Mouse (Mus musculus) urinary bladder, postnatal 4 days (tissue): ENCODE measurements around the gene Cacng8.
"Not testable (repeated sequence)": the region's sequence is repeated elsewhere in the genome, so short reads cannot be mapped to it uniquely, and the experiment has no call there.

ENCODE experiments used
- DNase-seq, 2 experiments: peaks; one replicate each; pipeline ENCODE4 v3.0.0; 2021 to 2022; ENCODE audit warnings: low spot score in 2 of 2

The Cacng8 gene

GRCm38 (mm10) chr7:3387761-3388160 lies 2.7 kb upstream of the Cacng8 start:
- no peak for DNase-seq

GRCm38 (mm10) chr7:3388885-3389284 lies 1.6 kb upstream of the Cacng8 start:
- no peak for DNase-seq

GRCm38 (mm10) chr7:3389444-3390412 lies 755 bp upstream of the Cacng8 start:
- DNase-seq: peak; percentile 48 to 69

GRCm38 (mm10) chr7:3391081-3391451 lies 583 bp downstream of the Cacng8 start:
- no peak for DNase-seq

GRCm38 (mm10) chr7:3391809-3392208 lies 1.3 kb downstream of the Cacng8 start:
- no peak for DNase-seq

- no peak for DNase-seq
Observed at GRCm38 (mm10) chr7:3397355-3397754, 6.9 kb downstream of the Cacng8 start.

- DNase-seq: no peak
Observed at GRCm38 (mm10) chr7:3397797-3398196, 7.3 kb downstream of the Cacng8 start.

- not testable (repeated sequence) for DNase-seq
Observed at GRCm38 (mm10) chr7:3398363-3398762, 7.9 kb downstream of the Cacng8 start.

- DNase-seq: no peak
Observed at GRCm38 (mm10) chr7:3399937-3400336, 9.5 kb downstream of the Cacng8 start.

- DNase-seq: no peak
Observed at GRCm38 (mm10) chr7:3409729-3410520, 19.4 kb downstream of the Cacng8 start.

- peak in 1 of 2 experiments; percentile 19 for DNase-seq
Observed at GRCm38 (mm10) chr7:3411160-3411941, 20.9 kb downstream of the Cacng8 start.

- no peak for DNase-seq
Observed at GRCm38 (mm10) chr7:3412036-3412435, 21.6 kb downstream of the Cacng8 start.

GRCm38 (mm10) chr7:3414888-3415287 lies 24.4 kb downstream of the Cacng8 start:
- DNase-seq: peak in 1 of 2 experiments; percentile 27

GRCm38 (mm10) chr7:3415378-3415777 lies 24.9 kb downstream of the Cacng8 start:
- peak in 1 of 2 experiments; percentile 40 for DNase-seq

GRCm38 (mm10) chr7:3419941-3420340 lies 29.5 kb downstream of the Cacng8 start:
- no peak for DNase-seq

- DNase-seq: no peak
Observed at GRCm38 (mm10) chr7:3420466-3420865, 30.0 kb downstream of the Cacng8 start.

- no peak for DNase-seq
Observed at GRCm38 (mm10) chr7:3421297-3421696, 30.8 kb downstream of the Cacng8 start.

GRCm38 (mm10) chr7:3422051-3422450 lies 31.6 kb downstream of the Cacng8 start:
- no peak for DNase-seq

- DNase-seq: no peak
Observed at GRCm38 (mm10) chr7:3423430-3423829, 32.9 kb downstream of the Cacng8 start.

- no peak for DNase-seq
Observed at GRCm38 (mm10) chr7:3423895-3424294, 33.4 kb downstream of the Cacng8 start, which contains the start of gene Cacng6. Gene Cacng6, plus strand, starts transcription at chr7:3424195.

GRCm38 (mm10) chr7:3425141-3425540 lies 34.7 kb downstream of the Cacng8 start:
- no peak for DNase-seq

- no peak for DNase-seq
Observed at GRCm38 (mm10) chr7:3430161-3430560, 39.7 kb downstream of the Cacng8 start.
